Mouse (Mus musculus) hindbrain, embryonic 14.5 days (tissue): ENCODE data around the gene Olfr427. TPM values are rescaled to one million over a fixed set of nuclear protein-coding genes. Genes with fewer than 3 reads are reported as not detected.

Experiments used
- polyA plus RNA-seq: library from polyadenylated mRNA; unstranded; fragments of >200 nt; fragmentation: Nextera tagmentation; extraction: Ambion mirVana; gene quantifications from 2 replicates; pipeline ENCODE4 v1.2.1, GENCODE M21; 2014

Gene Olfr427
- polyA plus RNA-seq, 1 experiment from 2014 or later = not detected

Other genes starting within 250 kb of the Olfr427 start
- gene Ifi211, start 183.8 kb upstream of the Olfr427 start, polyA plus RNA-seq = 0.37 and 0.59 TPM in 2 replicates
- gene Mndal, start 154.4 kb upstream of the Olfr427 start, polyA plus RNA-seq = 0.99 and 1.4 TPM in 2 replicates
- gene Ifi203, start 154.2 kb upstream of the Olfr427 start, polyA plus RNA-seq = 0.51 and 1.2 TPM in 2 replicates
- not detected in 2 replicates for gene Ifi202b, start 114.1 kb upstream of the Olfr427 start, polyA plus RNA-seq
- gene Ifi205, start 65.1 kb upstream of the Olfr427 start, polyA plus RNA-seq = not detected in 2 replicates
- gene Olfr433, start 56.2 kb upstream of the Olfr427 start, polyA plus RNA-seq = not detected in 2 replicates
- gene Olfr432, start 47.7 kb upstream of the Olfr427 start, polyA plus RNA-seq = not detected in 2 replicates
- not detected in 2 replicates for gene Olfr430, start 30.3 kb upstream of the Olfr427 start, polyA plus RNA-seq
- not detected in 2 replicates for gene Olfr429, start 12.6 kb upstream of the Olfr427 start, polyA plus RNA-seq
- not detected in 2 replicates for gene Olfr231, start 24.3 kb downstream of the Olfr427 start, polyA plus RNA-seq
- not detected in 2 replicates for gene Olfr424, start 34.6 kb downstream of the Olfr427 start, polyA plus RNA-seq
- gene Olfr420, start 58.7 kb downstream of the Olfr427 start, polyA plus RNA-seq = not detected in 2 replicates
- 0.12 and 0.37 TPM in 2 replicates for gene Spta1, start 75.9 kb downstream of the Olfr427 start, polyA plus RNA-seq
- not detected in 2 replicates for gene Olfr419, start 155.2 kb downstream of the Olfr427 start, polyA plus RNA-seq
- gene Mptx1, start 233.6 kb downstream of the Olfr427 start, polyA plus RNA-seq = not detected in 2 replicates